ENCODE assay signal across 8 mouse cellular contexts in genomic region chr5:122391178-122391785, GRCm38 (mm10). TPM values are rescaled to one million over a fixed set of nuclear protein-coding genes. Genes with fewer than 3 reads are reported as not detected.
DNase-seq lines count a peak whose midpoint lies in the region; ATAC-seq and TF ChIP-seq lines count a peak whose summit lies in the region.

No protein-coding gene starts in this region.

- H3K79me2 ChIP-seq in MEL (ENCODE audit: control insufficient read depth, insufficient read depth, low read length, poor library complexity), result peaks cover 31% of the 10 kb centered on the region

- no peak for TF ChIP-seq RAD21 in MEL (IDR thresholded peaks at IDR 0.05; ENCODE audit: low read depth, low read length)

- no peak for TF ChIP-seq CTCF in MEL (IDR thresholded peaks at IDR 0.05 in 2 of 3, conservative IDR thresholded peaks at IDR 0.05 in 1 of 3; ENCODE audit: control insufficient read depth in 1 of 3, insufficient read depth in 1 of 3, low read depth in 2 of 3, low read length in 3 of 3, poor library complexity in 1 of 3, severe bottlenecking in 1 of 3)

- 46% methylated on average over 16 of the region's 16 CpGs for WGBS in heart, embryonic 13.5 days
- WGBS in hindbrain, embryonic 14.5 days, result 53% methylated on average over 15 of the region's 16 CpGs
- 54% methylated on average over 16 of the region's 16 CpGs for WGBS in midbrain, embryonic 10.5 days

- no peak for ATAC-seq in heart, embryonic 13.5 days (ENCODE audit: extremely low read depth, insufficient number of reproducible peaks, low FRiP score, low TSS enrichment)
- no peak for ATAC-seq in hindbrain, embryonic 14.5 days (ENCODE audit: low FRiP score)
- no peak for ATAC-seq in megakaryocyte progenitor cell, adult 5-6 weeks (replicated peaks; ENCODE audit: poor library complexity)

- peaks cover 8% of the 10 kb centered on the region for H3K4me1 ChIP-seq in heart, embryonic 13.5 days
- peaks cover 0 to 11% of the 10 kb centered on the region in 2 experiments; a peak in 2 of 4 replicates for H3K4me1 ChIP-seq in MEL (ENCODE audit: control insufficient read depth in 1 of 2, insufficient read depth in 2 of 2, low read length in 2 of 2)
- H3K4me1 ChIP-seq in hindbrain, embryonic 14.5 days (replicated peaks; ENCODE audit: control insufficient read depth, insufficient read depth, low read length), result peaks cover 7% of the 10 kb centered on the region
- H3K4me1 ChIP-seq in midbrain, embryonic 10.5 days, result peaks cover 13% of the 10 kb centered on the region

- no peak; a peak in 1 of 4 replicates for TF ChIP-seq POLR2A in MEL (IDR thresholded peaks at IDR 0.05; ENCODE audit: control insufficient read depth in 1 of 2, insufficient read depth in 1 of 2, low read depth in 1 of 2, low read length in 2 of 2, poor library complexity in 1 of 2)

- H3K4me2 ChIP-seq in heart, embryonic 13.5 days, result peak overlapping the region; percentile 90
- peak overlapping the region; percentile 91 for H3K4me2 ChIP-seq in hindbrain, embryonic 14.5 days (replicated peaks)

- no peaks in the 10 kb centered on the region for H3K27me3 ChIP-seq in heart, embryonic 13.5 days (replicated peaks)
- no peaks in the 10 kb centered on the region for H3K27me3 ChIP-seq in MEL (ENCODE audit: control insufficient read depth in 1 of 2, insufficient read depth in 2 of 2, low read length in 2 of 2)
- H3K27me3 ChIP-seq in hindbrain, embryonic 14.5 days (ENCODE audit: control insufficient read depth, insufficient read depth, low read length), result no peaks in the 10 kb centered on the region
- H3K27me3 ChIP-seq in midbrain, embryonic 10.5 days (ENCODE audit: low read depth, poor library complexity, severe bottlenecking), result no peaks in the 10 kb centered on the region

- no peaks in the 10 kb centered on the region for H3K9me3 ChIP-seq in heart, embryonic 13.5 days
- H3K9me3 ChIP-seq in MEL (replicated peaks; ENCODE audit: insufficient read depth, low read length), result no peaks in the 10 kb centered on the region
- no peaks in the 10 kb centered on the region for H3K9me3 ChIP-seq in hindbrain, embryonic 14.5 days (ENCODE audit: control insufficient read depth, low read length)
- H3K9me3 ChIP-seq in midbrain, embryonic 10.5 days (replicated peaks), result no peaks in the 10 kb centered on the region

- peaks cover 10% of the 10 kb centered on the region; the same call in 1 of the 2 replicates for H3K36me3 ChIP-seq in heart, embryonic 13.5 days
- H3K36me3 ChIP-seq in MEL (ENCODE audit: control insufficient read depth in 1 of 2, insufficient read depth in 2 of 2, low read length in 2 of 2), result peaks cover 1 to 7% of the 10 kb centered on the region in 2 experiments; a peak in 3 of 4 replicates
- 0 out of 2 replicates have a peak, but pooled peaks cover 3% of the 10 kb centered on the region for H3K36me3 ChIP-seq in hindbrain, embryonic 14.5 days (replicated peaks; ENCODE audit: control insufficient read depth, insufficient read depth)
- H3K36me3 ChIP-seq in midbrain, embryonic 10.5 days, result 0 out of 2 replicates have a peak, but pooled peaks cover 10% of the 10 kb centered on the region

- DNase-seq in heart, adult 18-20 months, result no peak
- DNase-seq in MEL (ENCODE audit: low read depth, low spot score), result no peak
- DNase-seq in hindbrain, embryonic 14.5 days (ENCODE audit: low spot score), result no peak
- DNase-seq in midbrain, embryonic 10.5 days (ENCODE audit: low spot score), result no peak
- no peak for DNase-seq in spleen, postnatal 36 days (ENCODE audit: low spot score in 2 of 2)
- no peak for DNase-seq in cerebellum, adult 18-20 months

- no peak overlapping the region for H3K27ac ChIP-seq in heart, embryonic 13.5 days (replicated peaks)
- H3K27ac ChIP-seq in MEL (ENCODE audit: control insufficient read depth, low read depth, low read length), result peak overlapping the region; percentile 57; the same call in 1 of the 2 replicates
- H3K27ac ChIP-seq in hindbrain, embryonic 14.5 days, result peak overlapping the region; percentile 32
- peak overlapping the region; percentile 85 for H3K27ac ChIP-seq in midbrain, embryonic 10.5 days (replicated peaks)

- H3K9ac ChIP-seq in heart, embryonic 13.5 days, result peak overlapping the region; percentile 33
- H3K9ac ChIP-seq in MEL (ENCODE audit: control insufficient read depth, low read depth, low read length, poor library complexity, severe bottlenecking), result peak overlapping the region; percentile 56
- peak overlapping the region; percentile 92; the same call in 1 of the 2 replicates for H3K9ac ChIP-seq in hindbrain, embryonic 14.5 days

- TF ChIP-seq EP300 in MEL (IDR thresholded peaks at IDR 0.05; ENCODE audit: low read depth in 1 of 2, low read length in 2 of 2), result no peak

- H3K4me3 ChIP-seq in heart, embryonic 13.5 days, result peak overlapping the region; percentile 95
- peak overlapping the region in 1 of 2 experiments; percentile 23; a peak in 1 of 4 replicates for H3K4me3 ChIP-seq in MEL (ENCODE audit: control insufficient read depth in 1 of 2, insufficient read depth in 1 of 2, low read depth in 2 of 2, low read length in 2 of 2)
- peak overlapping the region; percentile 91 for H3K4me3 ChIP-seq in hindbrain, embryonic 14.5 days (replicated peaks; ENCODE audit: low read length)
- peak overlapping the region; percentile 91 for H3K4me3 ChIP-seq in midbrain, embryonic 10.5 days

TF ChIP-seq in MEL, 35 proteins besides CTCF, POLR2A, EP300 and RAD21:
- TF ChIP-seq ZNF384 (IDR thresholded peaks at IDR 0.05; ENCODE audit: low read depth, low read length), result peak; percentile 76
- TF ChIP-seq ELF1 (IDR thresholded peaks at IDR 0.05; ENCODE audit: low read depth, low read length), result no peak

RNA-seq across cellular contexts. Expression of gene Arpc3, which starts 0.4 kb away (rescaled TPM):
- 99.1 and 114 TPM in 2 replicates for polyA plus RNA-seq in heart, embryonic 13.5 days (2015; fragmentation: Nextera tagmentation; extraction: Ambion mirVana)
- total RNA-seq in heart, adult 18-20 months (2021), result 10 to 100 TPM; 92.8 to 97.7 TPM
- 406 and 433 TPM in 2 replicates for total RNA-seq in MEL (2012; rRNA removed)
- polyA plus RNA-seq in MEL (2012; ENCODE audit: insufficient read depth in 1 of 2, insufficient read length in 2 of 2, low read depth in 1 of 2, low replicate concordance in 2 of 2, missing spikeins in 1 of 2), result 1,000 to 10,000 TPM in 1 of 2 experiments, 100 to 1,000 TPM in 1; 365 to 1,109 TPM
- 57.1 and 62.5 TPM in 2 replicates for polyA plus RNA-seq in hindbrain, embryonic 14.5 days (2014; fragmentation: Nextera tagmentation; extraction: Ambion mirVana)
- polyA plus RNA-seq in midbrain, embryonic 10.5 days (2016; fragmentation: Nextera tagmentation; extraction: Ambion mirVana), result 88.6 and 103 TPM in 2 replicates
- total RNA-seq in megakaryocyte progenitor cell, adult 5-6 weeks (2015), result 285 TPM in 2 replicates
- total RNA-seq in megakaryocyte progenitor cell, adult 5-6 weeks (2017), result 1,035 and 1,085 TPM in 2 replicates

RNA-seq across cellular contexts. Expression of gene Fam216a, which starts 19.1 kb away (rescaled TPM):
- 55.5 and 56.8 TPM in 2 replicates for polyA plus RNA-seq in heart, embryonic 13.5 days (2015; fragmentation: Nextera tagmentation; extraction: Ambion mirVana)
- total RNA-seq in heart, adult 18-20 months (2021), result 10 to 100 TPM in 1 of 2 experiments, 1 to 10 TPM in 1; 9.7 to 11.9 TPM
- total RNA-seq in MEL (2012; rRNA removed), result 68.9 and 73.8 TPM in 2 replicates
- polyA plus RNA-seq in MEL (2012; ENCODE audit: insufficient read depth in 1 of 2, insufficient read length in 2 of 2, low read depth in 1 of 2, low replicate concordance in 2 of 2, missing spikeins in 1 of 2), result 100 to 1,000 TPM in 1 of 2 experiments, not detected in 1; 100 TPM
- polyA plus RNA-seq in hindbrain, embryonic 14.5 days (2014; fragmentation: Nextera tagmentation; extraction: Ambion mirVana), result 155 and 156 TPM in 2 replicates
- polyA plus RNA-seq in midbrain, embryonic 10.5 days (2016; fragmentation: Nextera tagmentation; extraction: Ambion mirVana), result 85.5 and 98.8 TPM in 2 replicates
- total RNA-seq in megakaryocyte progenitor cell, adult 5-6 weeks (2015), result 31.8 and 41.0 TPM in 2 replicates
- 42.1 and 48.5 TPM in 2 replicates for total RNA-seq in megakaryocyte progenitor cell, adult 5-6 weeks (2017)

RNA-seq across cellular contexts. Expression of gene Gpn3, which starts 19.6 kb away (rescaled TPM):
- polyA plus RNA-seq in heart, embryonic 13.5 days (2015; fragmentation: Nextera tagmentation; extraction: Ambion mirVana), result 54.4 and 59.9 TPM in 2 replicates
- 10 to 100 TPM; 31.8 to 33.0 TPM for total RNA-seq in heart, adult 18-20 months (2021)
- 81.1 and 85.6 TPM in 2 replicates for total RNA-seq in MEL (2012; rRNA removed)
- 10 to 100 TPM in 1 of 2 experiments, not detected in 1; 89.9 TPM for polyA plus RNA-seq in MEL (2012; ENCODE audit: insufficient read depth in 1 of 2, insufficient read length in 2 of 2, low read depth in 1 of 2, low replicate concordance in 2 of 2, missing spikeins in 1 of 2)
- 38.9 and 42.0 TPM in 2 replicates for polyA plus RNA-seq in hindbrain, embryonic 14.5 days (2014; fragmentation: Nextera tagmentation; extraction: Ambion mirVana)
- polyA plus RNA-seq in midbrain, embryonic 10.5 days (2016; fragmentation: Nextera tagmentation; extraction: Ambion mirVana), result 76.9 and 82.9 TPM in 2 replicates
- total RNA-seq in megakaryocyte progenitor cell, adult 5-6 weeks (2015), result 50.4 and 61.9 TPM in 2 replicates
- total RNA-seq in megakaryocyte progenitor cell, adult 5-6 weeks (2017), result 45.8 and 47.5 TPM in 2 replicates

RNA-seq across cellular contexts. Expression of gene Anapc7, which starts 30.2 kb away (rescaled TPM):
- 35.5 and 36.4 TPM in 2 replicates for polyA plus RNA-seq in heart, embryonic 13.5 days (2015; fragmentation: Nextera tagmentation; extraction: Ambion mirVana)
- total RNA-seq in heart, adult 18-20 months (2021), result 10 to 100 TPM; 31.8 to 32.4 TPM
- 39.9 and 40.5 TPM in 2 replicates for total RNA-seq in MEL (2012; rRNA removed)
- 10 to 100 TPM in 1 of 2 experiments, not detected in 1; 49.7 TPM for polyA plus RNA-seq in MEL (2012; ENCODE audit: insufficient read depth in 1 of 2, insufficient read length in 2 of 2, low read depth in 1 of 2, low replicate concordance in 2 of 2, missing spikeins in 1 of 2)
- 27.2 and 28.8 TPM in 2 replicates for polyA plus RNA-seq in hindbrain, embryonic 14.5 days (2014; fragmentation: Nextera tagmentation; extraction: Ambion mirVana)
- polyA plus RNA-seq in midbrain, embryonic 10.5 days (2016; fragmentation: Nextera tagmentation; extraction: Ambion mirVana), result 53.9 and 57.7 TPM in 2 replicates
- total RNA-seq in megakaryocyte progenitor cell, adult 5-6 weeks (2015), result 16.5 and 18.2 TPM in 2 replicates
- total RNA-seq in megakaryocyte progenitor cell, adult 5-6 weeks (2017), result 23.0 and 31.8 TPM in 2 replicates

RNA-seq across cellular contexts. Expression of gene Vps29, which starts 37.1 kb away (rescaled TPM):
- polyA plus RNA-seq in heart, embryonic 13.5 days (2015; fragmentation: Nextera tagmentation; extraction: Ambion mirVana), result 214 and 236 TPM in 2 replicates
- 100 to 1,000 TPM in 1 of 2 experiments, 10 to 100 TPM in 1; 99.3 to 111 TPM for total RNA-seq in heart, adult 18-20 months (2021)
- total RNA-seq in MEL (2012; rRNA removed), result 91.9 and 92.1 TPM in 2 replicates
- 100 to 1,000 TPM; 101 to 424 TPM for polyA plus RNA-seq in MEL (2012; ENCODE audit: insufficient read depth in 1 of 2, insufficient read length in 2 of 2, low read depth in 1 of 2, low replicate concordance in 2 of 2, missing spikeins in 1 of 2)
- 342 and 352 TPM in 2 replicates for polyA plus RNA-seq in hindbrain, embryonic 14.5 days (2014; fragmentation: Nextera tagmentation; extraction: Ambion mirVana)
- polyA plus RNA-seq in midbrain, embryonic 10.5 days (2016; fragmentation: Nextera tagmentation; extraction: Ambion mirVana), result 218 and 220 TPM in 2 replicates
- total RNA-seq in megakaryocyte progenitor cell, adult 5-6 weeks (2015), result 129 and 137 TPM in 2 replicates
- 93.9 and 96.9 TPM in 2 replicates for total RNA-seq in megakaryocyte progenitor cell, adult 5-6 weeks (2017)

Comparison
In these comparisons a context has a peak if more than half of its experiments do, and no peak if none do; other contexts are left out.
1. H3K9ac ChIP-seq: peak in every context shown above with its lines; median percentile 92 in hindbrain, embryonic 14.5 days; 56 in MEL; 33 in heart, embryonic 13.5 days.